Mouse (Mus musculus): ENCODE measurements at regions not wholly inside any gene's neighbourhood (a gene's known extent, or its start where the extent isn't known, plus 50 kb on each side); places are given as distances from the start of the nearest gene placed in this dataset.
A peak's percentile ranks its signal among the peaks of the same experiment; 100 is the strongest.

GRCm38 (mm10) chr12:35317046-35317445 is 217.8 kb downstream of the Ahr start:
- no peak for DNase-seq (ENCODE audit: low read depth, low spot score)

- DNase-seq (ENCODE audit: low read depth, low spot score), result no peak
Measured at GRCm38 (mm10) chr12:35314035-35314434, 220.8 kb downstream of the Ahr start.

- peak; percentile 6 for DNase-seq (ENCODE audit: low read depth, low spot score)
Measured at GRCm38 (mm10) chr12:35313191-35313925, 221.5 kb downstream of the Ahr start.

GRCm38 (mm10) chr12:35308537-35308936 is 226.3 kb downstream of the Ahr start:
- DNase-seq (ENCODE audit: low read depth, low spot score), result no peak

GRCm38 (mm10) chr12:35303764-35304717 is 230.8 kb downstream of the Ahr start:
- no peak for DNase-seq (ENCODE audit: low read depth, low spot score)

- no peak for DNase-seq (ENCODE audit: low read depth, low spot score)
Measured at GRCm38 (mm10) chr12:35303188-35303587, 231.7 kb downstream of the Ahr start.

GRCm38 (mm10) chr12:35294668-35295067 is 240.2 kb downstream of the Ahr start:
- no peak for DNase-seq (ENCODE audit: low read depth, low spot score)

GRCm38 (mm10) chr12:35293566-35293965 is 241.3 kb downstream of the Ahr start:
- DNase-seq (ENCODE audit: low read depth, low spot score), result no peak

GRCm38 (mm10) chr12:35291941-35292341 is 242.9 kb downstream of the Ahr start:
- no peak for DNase-seq (ENCODE audit: low read depth, low spot score)

- no peak for DNase-seq (ENCODE audit: low read depth, low spot score)
Measured at GRCm38 (mm10) chr12:35287974-35288373, 241.0 kb downstream of the Snx13 start.

GRCm38 (mm10) chr12:35287570-35287969 is 240.6 kb downstream of the Snx13 start:
- DNase-seq (ENCODE audit: low read depth, low spot score), result no peak

- DNase-seq (ENCODE audit: low read depth, low spot score), result no peak
Measured at GRCm38 (mm10) chr12:35286974-35287553, 240.1 kb downstream of the Snx13 start.

- DNase-seq (ENCODE audit: low read depth, low spot score), result no peak
Measured at GRCm38 (mm10) chr12:35284345-35284744, 237.4 kb downstream of the Snx13 start.

- DNase-seq (ENCODE audit: low read depth, low spot score), result no peak
Measured at GRCm38 (mm10) chr12:35283925-35284324, 236.9 kb downstream of the Snx13 start.

GRCm38 (mm10) chr12:35283407-35283806 is 236.4 kb downstream of the Snx13 start:
- DNase-seq (ENCODE audit: low read depth, low spot score), result no peak

GRCm38 (mm10) chr12:35269465-35269864 is 222.5 kb downstream of the Snx13 start:
- DNase-seq (ENCODE audit: low read depth, low spot score), result no peak

- DNase-seq (ENCODE audit: low read depth, low spot score), result no peak
Measured at GRCm38 (mm10) chr12:35268006-35268405, 221.0 kb downstream of the Snx13 start.

GRCm38 (mm10) chr12:35267023-35267654 is 220.2 kb downstream of the Snx13 start:
- DNase-seq (ENCODE audit: low read depth, low spot score), result no peak

GRCm38 (mm10) chr12:35259781-35260180 is 212.8 kb downstream of the Snx13 start:
- DNase-seq (ENCODE audit: low read depth, low spot score), result no peak

GRCm38 (mm10) chr12:35255723-35256401 is 208.9 kb downstream of the Snx13 start:
- DNase-seq (ENCODE audit: low read depth, low spot score), result no peak

- DNase-seq (ENCODE audit: low read depth, low spot score), result no peak
Measured at GRCm38 (mm10) chr12:35248476-35248875, 201.5 kb downstream of the Snx13 start.

Measured in ZHBTc4 (cell line).